Mouse (Mus musculus) lung, postnatal 0 days (tissue): Measurements from ENCODE around the gene Myo10.

Experiments
- CTCF ChIP-seq: IDR thresholded peaks from 2 replicates; pipeline ENCODE4 v1.5.1; 2016; ENCODE audit warnings: antibody characterized with exemption, mild to moderate bottlenecking
- EP300 ChIP-seq: IDR thresholded peaks from 2 replicates; pipeline ENCODE4 v1.6.1; 2016; ENCODE audit warnings: antibody characterized with exemption, mild to moderate bottlenecking, control low read depth

DNA sequence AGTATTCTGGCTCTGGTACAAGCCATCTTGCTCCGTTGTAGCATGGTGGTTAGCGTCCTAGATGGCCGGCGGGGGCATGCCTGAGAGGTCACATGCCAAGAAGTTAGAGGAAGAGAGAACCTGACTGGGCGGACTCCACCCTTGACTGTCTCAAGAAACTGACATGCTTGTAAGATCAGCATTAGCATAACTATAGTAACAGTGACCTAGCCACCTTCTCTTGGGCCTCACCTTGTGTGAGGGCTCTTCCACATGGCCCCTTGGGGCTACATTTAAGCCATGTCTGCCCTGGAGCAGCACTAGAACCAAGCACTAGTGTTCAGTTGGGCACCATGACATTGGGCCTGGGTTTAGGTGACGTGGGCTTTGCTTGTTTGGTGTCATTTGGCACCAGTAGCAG, 102.2 kb downstream of the Myo10 start:
- TF ChIP-seq CTCF: no peak
- no peak for TF ChIP-seq EP300
